Mouse (Mus musculus) heart, postnatal 0 days (tissue): ENCODE data around the gene Tgm3. TPM values are rescaled to one million over a fixed set of nuclear protein-coding genes. Genes with fewer than 3 reads are reported as not detected.

Experiments
- ATAC-seq: fragments of 200-750 bp; cut with Nextera tagmentation; 2 replicates; pipeline ENCODE4 v1.8.0; 2017; ENCODE audit warnings: low read depth, moderate number of reproducible peaks, moderate library complexity; ENCODE audit not compliant: insufficient read depth
- DNase-seq: peaks from one replicate; pipeline ENCODE4 v3.0.0-alpha.2; 2016; ENCODE audit warnings: low spot score
- H3K27ac ChIP-seq: fragments of 300-500 bp; sonication (generic); 2 replicates; pipeline ENCODE4 v1.5.1; 2014; ENCODE audit warnings: low read depth, mild to moderate bottlenecking
- H3K27me3 ChIP-seq: fragments of 300-500 bp; sonication (generic); 2 replicates; pipeline ENCODE4 v1.6.1; 2014; ENCODE audit warnings: low read length, mixed read lengths; ENCODE audit not compliant: control insufficient read depth, insufficient read depth
- H3K36me3 ChIP-seq: fragments of 300-500 bp; sonication (generic); replicated peaks from 2 replicates; pipeline ENCODE4 v1.6.1; 2014; ENCODE audit warnings: low read length, mixed read lengths; ENCODE audit not compliant: control insufficient read depth, insufficient read depth
- H3K4me1 ChIP-seq: fragments of 300-500 bp; sonication (generic); 2 replicates; pipeline ENCODE4 v1.6.1; 2014; ENCODE audit warnings: antibody characterized with exemption; ENCODE audit not compliant: control insufficient read depth, insufficient read depth
- H3K4me2 ChIP-seq: fragments of 300-500 bp; sonication (generic); 2 replicates; pipeline ENCODE4 v1.6.1; 2014; ENCODE audit warnings: low read depth, mild to moderate bottlenecking, low read length, moderate library complexity
- H3K4me3 ChIP-seq: fragments of 300-500 bp; sonication (generic); 2 replicates; pipeline ENCODE4 v1.5.1; 2014; ENCODE audit warnings: low read depth, low read length
- H3K9ac ChIP-seq: fragments of 300-500 bp; sonication (generic); replicated peaks from 2 replicates; pipeline ENCODE4 v1.6.1; 2014; ENCODE audit warnings: low read depth, low read length, mixed read lengths
- H3K9me3 ChIP-seq: fragments of 300-500 bp; sonication (generic); replicated peaks from 2 replicates; pipeline ENCODE4 v1.6.1; 2016; ENCODE audit warnings: low read length; ENCODE audit not compliant: control insufficient read depth
- CTCF ChIP-seq: IDR thresholded peaks from 2 replicates; pipeline ENCODE4 v1.5.1; 2016; ENCODE audit warnings: antibody characterized with exemption, control low read depth, low read depth
- EP300 ChIP-seq: IDR thresholded peaks from 2 replicates; pipeline ENCODE4 v1.6.1; 2016; ENCODE audit warnings: antibody characterized with exemption, low read depth
- WGBS: fragments of 180-500 bp; shearing (Covaris S2); extraction: QIAGEN DNeasy Blood & Tissue Kit; methylation state at CpG from one replicate; pipeline ENCODE4 v1.1.7; 2014; 5-methylcytosine and 5-hydroxymethylcytosine counted together
- polyA plus RNA-seq: library from polyadenylated mRNA; unstranded; fragments of >200 nt; fragmentation: Nextera tagmentation; extraction: Ambion mirVana; gene quantifications from 2 replicates; pipeline ENCODE4 v1.2.1, GENCODE M21; 2015
- total RNA-seq: library from RNA; depleted of rRNA; stranded (reverse); fragments of >200 nt; gene quantifications from 2 replicates; pipeline ENCODE4 v1.2.3, GENCODE M21; 2014; ENCODE audit warnings: low replicate concordance

The Tgm3 gene
- total and polyA plus RNA-seq, 2 experiments from 2014 or later: 1.1 TPM; not detected in 1

DNA sequence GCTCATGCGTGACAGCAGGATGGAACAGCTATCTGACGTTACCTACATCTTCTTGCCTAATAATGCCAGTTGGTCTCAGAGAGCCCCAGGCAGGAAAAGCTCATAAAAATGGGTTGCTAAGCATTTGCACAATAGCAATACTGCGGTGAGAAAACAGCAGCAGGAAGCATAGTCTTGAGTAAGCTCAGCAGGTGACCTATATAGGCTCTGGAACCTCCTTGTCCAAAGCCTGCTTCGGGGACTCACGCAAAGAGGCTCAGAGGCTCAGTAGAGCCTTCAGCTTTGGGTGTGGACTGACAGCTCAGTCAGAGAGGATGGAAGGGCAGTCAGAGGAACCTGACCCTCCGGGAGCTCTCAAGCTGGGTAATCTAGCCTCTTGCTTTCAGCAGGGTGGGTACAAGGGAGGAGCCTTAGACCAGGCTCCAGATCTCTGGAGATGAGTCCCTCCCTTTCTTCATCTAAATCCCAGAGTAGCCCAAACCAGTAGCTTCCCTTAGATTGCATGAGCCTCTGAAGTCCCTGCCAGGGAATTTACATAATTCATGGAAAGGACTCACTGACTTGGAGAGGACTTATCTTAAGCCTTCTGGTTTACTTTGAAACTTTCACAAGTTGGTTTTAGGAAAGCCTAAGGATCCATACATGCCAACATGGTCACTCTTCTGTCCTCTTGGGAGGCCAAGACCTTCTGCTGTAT is 28.2 kb downstream of the Tgm3 start:
- TF ChIP-seq EP300 (no peak), CTCF (no peak)
- WGBS: 67% methylated on average over 6 of the region's 6 CpGs

GRCm38 (mm10) chr2:130043835-130044234 is 31.7 kb downstream of the Tgm3 start:
- no peak overlapping the region for H3K27ac ChIP-seq
- H3K36me3 ChIP-seq: no peaks in the 10 kb centered on the region
- no peak overlapping the region for H3K9ac ChIP-seq
- no peaks in the 10 kb centered on the region for H3K4me1 ChIP-seq
- DNase-seq (no peak), ATAC-seq (no peak)
- no peaks in the 10 kb centered on the region for H3K27me3 ChIP-seq
- no peak overlapping the region for H3K4me2 ChIP-seq
- H3K4me3 ChIP-seq: no peak overlapping the region
- no peaks in the 10 kb centered on the region for H3K9me3 ChIP-seq
- no peak for TF ChIP-seq EP300
- TF ChIP-seq CTCF: no peak
- WGBS: 75% methylated on average over 4 of the region's 4 CpGs

More for the DNA sequence above, 28.2 kb downstream of the Tgm3 start:
- Histone ChIP-seq H3K27ac (no peak overlapping the region), H3K9ac (no peak overlapping the region), H3K4me1 (no peaks in the 10 kb centered on the region), H3K4me3 (no peak overlapping the region), H3K36me3 (no peaks in the 10 kb centered on the region), H3K27me3 (no peaks in the 10 kb centered on the region), H3K9me3 (no peaks in the 10 kb centered on the region), H3K4me2 (no peak overlapping the region)
- ATAC-seq (no peak), DNase-seq (no peak)

- Histone ChIP-seq H3K27ac (no peak overlapping the region), H3K4me2 (no peak overlapping the region), H3K9me3 (no peaks in the 10 kb centered on the region), H3K4me3 (no peak overlapping the region), H3K9ac (no peak overlapping the region), H3K4me1 (no peaks in the 10 kb centered on the region), H3K36me3 (no peaks in the 10 kb centered on the region), H3K27me3 (no peaks in the 10 kb centered on the region)
- 72% methylated on average over 13 of the region's 13 CpGs for whole genome bisulfite sequencing
- no peak for ATAC-seq
- no peak for TF ChIP-seq EP300
- no peak; the same call in 1 of the 2 replicates for TF ChIP-seq CTCF
- DNase-seq: no peak
Measured at GRCm38 (mm10) chr2:130047923-130048440, 35.8 kb downstream of the Tgm3 start.

- H3K27me3 ChIP-seq: no peaks in the 10 kb centered on the region
- no peak overlapping the region for H3K4me2 ChIP-seq
- TF ChIP-seq EP300 (no peak), CTCF (no peak)
- 70% methylated on average over 6 of the region's 6 CpGs for WGBS
- DNase-seq: no peak
- no peak overlapping the region for H3K9ac ChIP-seq
- no peak for ATAC-seq
- H3K36me3 ChIP-seq: no peaks in the 10 kb centered on the region
- H3K4me3 ChIP-seq: no peak overlapping the region
- H3K4me1 ChIP-seq: no peaks in the 10 kb centered on the region
- no peak overlapping the region for H3K27ac ChIP-seq
- no peaks in the 10 kb centered on the region for H3K9me3 ChIP-seq
Measured at GRCm38 (mm10) chr2:130048792-130049191, 36.6 kb downstream of the Tgm3 start.

GRCm38 (mm10) chr2:130058149-130058548 is 46.0 kb downstream of the Tgm3 start:
- 38% methylated on average over 1 of the region's 1 CpGs for WGBS
- H3K36me3 ChIP-seq: no peaks in the 10 kb centered on the region
- H3K9me3 ChIP-seq: no peaks in the 10 kb centered on the region; the same call in 1 of the 2 replicates
- no peak overlapping the region for H3K4me3 ChIP-seq
- H3K27me3 ChIP-seq: no peaks in the 10 kb centered on the region
- H3K27ac ChIP-seq: no peak overlapping the region
- DNase-seq: peak; percentile 68
- no peaks in the 10 kb centered on the region for H3K4me1 ChIP-seq
- no peak overlapping the region for H3K4me2 ChIP-seq
- H3K9ac ChIP-seq: no peak overlapping the region
- TF ChIP-seq CTCF: peak; percentile 68
- no peak for TF ChIP-seq EP300
- no peak for ATAC-seq

DNA sequence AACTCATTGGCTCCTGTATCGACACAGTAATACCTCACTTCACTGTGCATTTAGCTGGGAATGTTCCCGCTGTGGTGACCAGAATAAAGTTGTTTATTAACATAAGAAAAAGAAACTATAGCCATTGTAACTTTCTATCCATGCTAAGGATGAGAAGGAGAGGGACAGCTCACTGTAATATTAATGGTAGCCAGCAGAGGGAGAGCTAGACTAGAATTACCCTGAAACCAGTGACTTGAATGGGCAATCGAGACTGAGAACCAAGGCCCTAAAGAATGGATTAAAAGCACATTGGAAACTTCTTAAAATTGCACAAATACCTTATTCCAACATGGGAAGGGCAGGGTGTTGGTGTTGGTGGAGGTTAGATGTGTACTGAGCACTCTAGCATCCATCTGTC is 56.1 kb downstream of the Tgm3 start:
- Histone ChIP-seq H3K4me3 (no peak overlapping the region), H3K27me3 (no peaks in the 10 kb centered on the region), H3K9me3 (no peaks in the 10 kb centered on the region), H3K9ac (no peak overlapping the region), H3K36me3 (no peaks in the 10 kb centered on the region), H3K27ac (no peak overlapping the region), H3K4me1 (no peaks in the 10 kb centered on the region), H3K4me2 (no peak overlapping the region)
- TF ChIP-seq CTCF (peak; percentile 72), EP300 (no peak)
- DNase-seq: peak; percentile 50
- WGBS: 16% methylated on average over 3 of the region's 3 CpGs
- ATAC-seq: no peak
